Mouse (Mus musculus) urinary bladder, adult 2 months (tissue): ENCODE results near the gene Olfr891. TPM values are rescaled to one million over a fixed set of nuclear protein-coding genes. Genes with fewer than 3 reads are reported as not detected.
"Not testable (repeated sequence)": the region's sequence is repeated elsewhere in the genome, so short reads cannot be mapped to it uniquely, and the experiment has no call there.

ENCODE experiments used
- DNase-seq: peaks from one replicate; pipeline ENCODE4 v3.0.0; 2022; ENCODE audit warnings: low spot score
- polyA plus RNA-seq: library from polyadenylated mRNA; depleted of rRNA; stranded (reverse); fragments of >200 nt; gene quantifications from 2 replicates; pipeline ENCODE4 v1.2.3, GENCODE M21; 2012; rRNA removed

Olfr891 gene
- polyA plus RNA-seq = not detected in 2 replicates

GRCm38 (mm10) chr9:38180721-38181120 lies at the start of gene Olfr891:
Gene Olfr891, minus strand, starts transcription at chr9:38180821.
- DNase-seq = no peak

- no peak for DNase-seq
Observed at GRCm38 (mm10) chr9:38217755-38218154, 37.1 kb upstream of the Olfr891 start, which contains the start of gene Olfr894. Gene Olfr894, plus strand, starts transcription at chr9:38218055.

- DNase-seq = no peak
Observed at GRCm38 (mm10) chr9:38208065-38208464, 27.4 kb upstream of the Olfr891 start, which contains the start of gene Olfr893. Gene Olfr893, plus strand, starts transcription at chr9:38208365.

DNA sequence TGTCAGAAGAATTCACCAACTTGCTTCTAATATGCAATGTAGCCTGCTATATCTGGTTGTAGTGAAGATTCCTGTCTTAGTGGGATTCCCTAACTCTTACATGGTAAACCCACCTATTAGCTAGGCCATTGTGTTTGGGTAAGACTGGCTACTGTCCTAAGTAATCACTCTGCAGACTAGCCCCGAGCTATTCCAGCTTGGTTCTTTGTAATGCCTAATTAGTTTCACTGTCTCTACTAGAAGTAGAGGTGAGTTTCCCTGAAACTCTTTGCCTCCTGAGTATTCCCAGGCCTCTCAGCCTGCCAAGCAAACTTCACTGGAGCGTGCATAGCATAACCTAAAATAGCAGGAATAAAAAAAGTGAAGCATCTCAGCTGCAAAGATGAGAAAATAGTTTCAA lies 12.3 kb downstream of the Olfr891 start:
- not testable (repeated sequence) for DNase-seq

GRCm38 (mm10) chr9:38142217-38142616 lies 38.4 kb downstream of the Olfr891 start, which contains the start of gene Olfr890:
Gene Olfr890, plus strand, starts transcription at chr9:38142517.
- no peak for DNase-seq

Other genes with a start within 250 kb of the Olfr891 start
- gene Olfr881, start 189.0 kb downstream of the Olfr891 start, polyA plus RNA-seq = not detected in 2 replicates
- gene Olfr883, start 155.0 kb downstream of the Olfr891 start, polyA plus RNA-seq = not detected in 2 replicates
- not detected in 2 replicates for gene Olfr884, start 134.3 kb downstream of the Olfr891 start, polyA plus RNA-seq
- gene Olfr885, start 119.5 kb downstream of the Olfr891 start, polyA plus RNA-seq = not detected in 2 replicates
- not detected in 2 replicates for gene Olfr887, start 96.7 kb downstream of the Olfr891 start, polyA plus RNA-seq
- not detected in 2 replicates for gene Olfr888, start 72.7 kb downstream of the Olfr891 start, polyA plus RNA-seq
- not detected in 2 replicates for gene Olfr889, start 65.6 kb downstream of the Olfr891 start, polyA plus RNA-seq
- gene Olfr890, start 38.3 kb downstream of the Olfr891 start, polyA plus RNA-seq = not detected in 2 replicates
- 0.18 and 0.36 TPM in 2 replicates for gene Olfr893, start 27.5 kb upstream of the Olfr891 start, polyA plus RNA-seq
- gene Olfr894, start 37.2 kb upstream of the Olfr891 start, polyA plus RNA-seq = not detected in 2 replicates
- gene Olfr143, start 72.0 kb upstream of the Olfr891 start, polyA plus RNA-seq = 0.12 and 0.19 TPM in 2 replicates
- gene Olfr895, start 87.0 kb upstream of the Olfr891 start, polyA plus RNA-seq = 0.27 and 0.48 TPM in 2 replicates
- not detected in 2 replicates for gene Olfr896-ps1, start 110.3 kb upstream of the Olfr891 start, polyA plus RNA-seq
- gene Olfr25, start 148.2 kb upstream of the Olfr891 start, polyA plus RNA-seq = not detected in 2 replicates
- not detected in 2 replicates for gene Olfr898, start 167.6 kb upstream of the Olfr891 start, polyA plus RNA-seq
- gene Olfr250, start 186.1 kb upstream of the Olfr891 start, polyA plus RNA-seq = not detected in 2 replicates
- gene Olfr251, start 196.3 kb upstream of the Olfr891 start, polyA plus RNA-seq = not detected in 2 replicates
- gene Olfr147, start 220.9 kb upstream of the Olfr891 start, polyA plus RNA-seq = not detected in 2 replicates
- gene Olfr901, start 248.6 kb upstream of the Olfr891 start, polyA plus RNA-seq = not detected in 2 replicates